Mouse (Mus musculus) B cell, adult 2 months (primary cell): ENCODE measurements around the gene Cdhr4.

Experiments
- DNase-seq, 2 experiments: peaks; one replicate each; pipeline ENCODE4 v3.0.0; 2022

Gene Cdhr4

GRCm38 (mm10) chr9:107992197-107992596 is at the start of gene Cdhr4:
Cdhr4 (plus strand) TSS chr9:107992497.
- DNase-seq: no peak

DNA sequence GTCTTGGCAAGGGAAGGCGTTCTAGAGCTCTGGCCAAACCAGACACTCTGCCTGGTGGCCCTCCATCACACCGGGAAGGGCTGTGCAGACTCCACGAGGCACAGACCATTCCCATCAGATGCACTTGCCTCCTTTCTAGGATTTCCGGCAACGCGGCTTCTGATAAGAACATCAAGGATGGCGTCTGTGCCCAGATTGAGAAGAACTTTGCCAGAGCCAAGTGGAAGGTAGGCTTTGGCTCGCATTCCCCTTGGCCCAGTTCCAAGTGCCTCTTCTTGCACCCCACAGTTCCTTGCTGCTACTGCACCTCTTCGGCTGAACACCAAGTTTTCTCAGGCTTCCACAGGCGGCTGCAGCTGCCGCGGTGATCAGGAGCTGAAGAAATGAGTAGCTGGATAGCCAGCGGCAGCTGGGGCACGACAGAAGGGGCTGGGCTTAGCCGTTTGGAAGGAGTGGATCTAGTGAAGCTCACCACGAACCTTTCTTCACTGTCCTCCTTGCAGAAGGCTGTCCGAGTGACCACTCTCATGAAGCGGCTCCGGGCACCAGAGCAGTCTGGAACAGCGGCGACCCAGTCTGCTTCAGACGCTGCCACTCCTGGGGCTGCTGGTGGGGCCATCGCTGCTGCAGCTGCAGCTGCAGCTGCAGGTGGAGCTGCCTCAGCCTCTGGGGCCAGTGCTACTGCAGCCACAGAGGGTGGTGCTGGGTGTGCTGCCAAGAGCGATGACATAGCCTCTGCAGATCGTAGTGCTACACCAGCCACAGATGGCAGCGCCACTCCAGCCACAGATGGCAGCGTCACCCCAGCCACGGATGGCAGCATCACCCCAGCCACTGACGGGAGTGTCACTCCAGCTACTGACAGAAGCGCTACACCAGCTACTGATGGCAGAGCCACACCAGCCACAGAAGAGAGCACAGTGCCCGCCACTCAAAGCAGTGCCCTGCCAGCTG is 44.8 kb upstream of the Cdhr4 start:
- DNase-seq: no peak

DNA sequence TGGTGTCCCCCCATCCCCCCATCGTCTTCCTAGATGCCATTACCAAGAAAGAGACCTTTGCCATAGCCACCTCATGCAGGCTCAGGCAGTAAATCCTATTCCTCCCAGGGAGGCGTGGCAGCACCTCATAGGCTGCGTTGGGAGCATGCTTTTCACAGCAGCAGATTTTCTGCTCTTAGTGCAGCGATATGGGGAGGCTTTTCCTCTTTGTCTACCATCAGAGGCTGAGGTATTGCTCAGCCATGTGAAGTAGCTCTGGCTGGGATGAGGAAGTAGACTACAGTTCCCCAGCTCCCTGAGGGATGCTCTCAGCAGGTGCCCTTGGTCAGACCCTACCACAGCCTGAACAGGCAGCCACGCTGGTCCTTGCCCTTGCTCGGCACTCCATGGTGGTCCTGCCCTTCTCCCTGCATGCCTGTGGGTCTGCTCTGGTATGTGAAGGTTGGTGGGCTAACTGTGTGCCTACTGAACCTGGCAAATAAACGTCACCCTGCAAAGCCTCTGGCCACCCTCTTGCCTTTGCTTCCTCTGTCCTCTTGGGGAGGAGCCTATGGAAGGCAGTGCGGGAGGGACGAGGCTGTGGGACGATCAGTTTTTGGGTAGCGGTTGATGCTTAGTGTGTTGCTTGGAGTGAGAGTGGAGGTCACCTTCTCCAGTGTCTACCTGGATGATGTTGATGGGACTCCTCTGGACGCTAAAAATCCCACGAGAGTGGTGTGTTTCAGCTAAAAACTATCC is 42.9 kb upstream of the Cdhr4 start:
- DNase-seq: peak in 1 of 2 experiments; percentile 12

GRCm38 (mm10) chr9:107949922-107950235 is 42.4 kb upstream of the Cdhr4 start, which contains the start of gene Traip:
Traip (plus strand) TSS chr9:107950136.
- no peak for DNase-seq

DNA sequence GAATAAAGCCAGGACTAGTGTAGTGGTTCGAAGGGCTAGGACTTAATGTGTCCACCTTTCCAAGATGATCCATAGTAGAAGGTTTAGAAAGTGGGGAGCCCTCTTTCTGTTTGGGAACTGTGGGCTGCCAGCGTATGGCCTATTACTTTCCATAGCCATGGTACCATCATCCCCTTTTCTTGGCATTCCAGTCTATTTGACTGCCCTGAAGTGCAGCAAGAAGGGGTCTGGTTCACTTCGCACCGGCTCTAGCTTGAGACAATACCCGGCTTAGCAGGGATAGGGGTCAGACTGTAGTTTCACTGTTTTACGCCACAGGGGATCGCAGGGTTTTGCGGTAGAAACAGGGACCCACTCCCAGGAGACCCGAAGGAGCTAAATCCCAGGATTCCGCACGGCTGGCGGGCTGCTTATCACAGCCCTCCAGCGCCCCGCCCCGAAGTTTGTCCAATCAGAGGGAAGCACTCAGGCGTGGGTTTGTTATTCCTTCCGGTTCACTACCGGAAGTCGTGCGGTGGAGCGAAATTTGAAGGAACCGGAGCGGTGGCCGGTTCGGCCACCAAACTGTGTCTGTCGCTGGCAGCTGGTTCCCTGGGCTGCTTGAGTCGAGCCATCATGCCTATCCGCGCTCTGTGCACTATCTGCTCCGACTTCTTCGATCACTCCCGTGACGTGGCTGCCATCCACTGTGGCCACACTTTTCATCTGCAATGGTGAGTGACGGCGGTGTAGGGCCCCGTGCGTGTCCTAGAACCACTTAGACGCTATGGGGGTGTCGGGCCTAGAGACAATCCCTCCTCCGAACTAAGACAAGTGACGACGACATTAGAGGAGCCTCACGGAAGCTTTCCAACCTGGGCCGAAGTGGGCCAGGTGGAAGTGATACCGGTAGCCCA is 41.6 kb upstream of the Cdhr4 start:
- DNase-seq: peak; percentile 85 to 86

GRCm38 (mm10) chr9:107955613-107956289 is 36.5 kb upstream of the Cdhr4 start:
- no peak for DNase-seq

- DNase-seq: no peak
These were observed 35.2 kb upstream of the Cdhr4 start for GRCm38 (mm10) chr9:107957141-107957540.

DNA sequence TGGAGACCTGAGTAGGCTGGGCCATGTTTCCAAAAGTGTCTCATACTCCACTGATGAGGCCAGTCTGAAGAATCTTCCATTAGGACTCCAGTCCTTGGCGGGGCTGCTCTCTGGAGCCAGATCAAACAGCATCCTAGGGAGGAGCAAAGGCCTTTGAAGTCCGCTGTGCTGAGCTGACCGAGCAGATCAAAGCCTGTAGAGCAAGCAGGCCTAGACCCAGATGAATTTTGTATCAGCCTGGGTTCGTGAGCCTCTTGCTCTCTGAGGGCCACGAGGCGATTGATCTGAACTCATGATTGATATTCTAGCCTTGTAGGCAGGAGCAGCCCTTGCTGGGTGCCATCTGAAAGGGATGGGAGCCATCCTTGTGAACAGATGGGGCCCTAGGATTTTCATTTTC is 32.4 kb upstream of the Cdhr4 start:
- no peak for DNase-seq

GRCm38 (mm10) chr9:107960928-107961327 is 31.4 kb upstream of the Cdhr4 start:
- peak; percentile 32 to 42 for DNase-seq

DNA sequence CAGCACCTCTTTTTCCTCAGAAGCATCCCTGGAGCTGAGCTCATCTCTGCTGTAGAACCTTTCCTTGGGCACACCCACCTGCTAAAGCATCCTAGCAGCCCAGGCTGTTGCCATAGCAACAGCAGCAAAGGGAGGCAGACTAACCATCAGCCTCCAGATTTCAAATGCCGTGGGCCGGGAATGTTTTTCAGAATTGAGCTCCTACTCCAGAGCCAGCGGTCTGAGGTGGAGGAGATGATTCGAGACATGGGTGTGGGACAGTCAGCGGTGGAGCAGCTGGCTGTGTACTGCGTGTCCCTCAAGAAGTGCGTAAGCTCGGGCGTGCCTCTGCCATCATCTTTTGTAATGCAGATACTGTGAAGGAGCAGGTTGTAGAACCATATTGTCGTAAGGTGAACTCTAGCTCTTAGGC is 30.9 kb upstream of the Cdhr4 start:
- DNase-seq: no peak

GRCm38 (mm10) chr9:107961881-107962280 is 30.4 kb upstream of the Cdhr4 start:
- no peak for DNase-seq

- DNase-seq: no peak
These were observed 29.4 kb upstream of the Cdhr4 start for GRCm38 (mm10) chr9:107962916-107963315.

DNA sequence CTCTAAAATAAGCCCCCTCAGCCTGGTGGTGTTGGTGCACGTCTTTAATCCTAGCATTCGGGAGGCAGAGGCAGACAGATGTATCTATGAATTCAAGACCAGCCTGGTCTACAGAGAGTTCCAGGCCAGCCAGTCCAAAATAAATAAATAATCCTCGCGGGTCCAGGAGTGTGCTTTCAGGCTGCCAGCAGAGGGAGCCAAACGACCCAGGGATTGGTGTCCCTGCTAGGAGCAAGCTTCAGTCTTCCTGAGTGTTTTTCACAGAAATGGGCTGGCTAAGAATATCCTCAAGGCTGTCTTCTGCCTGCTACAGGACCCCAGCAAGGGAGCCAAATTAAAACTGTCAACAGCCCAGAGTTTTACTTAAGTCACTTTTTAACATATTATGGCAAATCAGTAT is 28.6 kb upstream of the Cdhr4 start:
- DNase-seq: peak; percentile 80 to 81

- no peak for DNase-seq
These were observed 27.6 kb upstream of the Cdhr4 start for GRCm38 (mm10) chr9:107964681-107965080.

DNA sequence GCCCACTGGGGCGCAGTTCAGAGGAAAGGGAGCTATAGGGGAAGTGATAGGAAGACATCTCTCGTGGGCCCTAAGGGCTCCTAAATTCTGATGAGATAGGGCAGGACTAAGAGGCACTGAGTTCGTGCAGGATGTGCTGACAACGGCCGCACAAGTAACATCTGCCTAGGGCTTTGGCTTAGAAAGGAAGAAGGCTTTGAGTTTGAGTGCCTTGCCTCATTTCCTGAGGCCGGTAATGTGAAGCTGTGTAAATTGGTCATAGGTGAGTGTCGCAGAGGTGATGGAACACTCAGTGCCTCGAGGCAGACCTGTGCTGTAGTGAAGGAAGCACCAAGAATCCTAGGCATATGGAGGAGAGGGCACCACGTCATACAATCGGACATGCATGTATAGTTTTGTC is 25.6 kb upstream of the Cdhr4 start:
- DNase-seq: no peak

DNA sequence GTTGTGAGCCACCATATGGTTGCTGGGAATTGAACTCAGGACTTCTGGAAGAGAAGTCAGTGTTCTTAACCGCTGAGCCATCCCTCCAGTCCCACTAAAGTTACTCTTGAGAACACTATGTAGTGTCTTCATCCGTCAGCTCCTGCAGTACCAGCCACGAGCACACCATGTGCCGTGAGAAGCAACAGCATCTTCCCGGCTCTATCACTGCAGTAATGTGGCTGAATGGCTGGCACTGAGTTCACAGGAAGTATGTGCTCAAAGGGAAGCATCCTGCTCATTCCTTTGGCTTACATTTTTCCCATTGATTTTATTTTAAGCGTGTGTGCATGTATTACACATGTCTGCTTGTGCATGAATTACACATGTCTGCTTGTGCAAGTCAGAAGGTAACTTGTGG is 24.9 kb upstream of the Cdhr4 start:
- no peak for DNase-seq

- no peak for DNase-seq
These were observed 23.8 kb upstream of the Cdhr4 start for GRCm38 (mm10) chr9:107968531-107968930.

- DNase-seq: no peak
These were observed 22.0 kb upstream of the Cdhr4 start for GRCm38 (mm10) chr9:107970311-107970710.

DNA sequence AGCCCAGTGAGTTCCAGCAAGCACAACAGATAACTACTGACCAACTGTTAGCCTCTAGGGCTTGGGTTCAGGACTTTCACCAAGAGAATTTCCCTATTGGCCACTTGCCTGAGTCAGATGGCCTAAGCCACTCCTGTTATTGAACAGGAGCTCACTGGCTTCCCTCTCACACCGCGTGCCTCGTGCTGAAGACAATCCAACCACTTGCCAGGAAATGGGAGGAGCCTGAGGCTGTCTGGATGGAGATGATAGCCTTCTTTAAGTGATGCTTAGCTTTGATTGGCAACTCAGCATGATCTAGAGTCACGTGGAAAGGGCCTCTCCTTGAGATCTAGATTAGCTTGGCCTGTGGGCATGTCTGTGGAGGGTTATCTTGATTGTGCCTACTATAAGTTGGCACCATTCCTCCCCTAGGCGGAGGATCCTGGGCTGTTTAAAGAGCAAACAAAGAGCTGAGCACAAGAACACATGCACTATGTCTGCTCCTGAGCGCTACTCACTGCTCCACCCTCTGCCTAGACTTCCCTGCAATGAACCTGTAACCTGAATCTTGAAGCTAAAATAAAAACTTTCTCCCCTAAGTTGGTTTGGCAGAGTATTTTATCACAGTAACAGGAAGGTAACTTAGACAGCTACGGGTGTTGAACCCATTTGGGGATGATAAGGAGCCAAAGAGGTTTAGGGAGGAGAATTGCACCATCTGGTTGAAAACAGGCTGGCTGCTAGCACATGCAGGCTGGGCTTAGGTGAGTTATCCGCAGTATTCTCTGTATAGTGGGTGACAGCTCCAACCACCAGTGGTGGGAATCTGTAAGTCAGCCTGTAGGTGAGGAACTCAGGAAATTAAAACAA is 20.4 kb upstream of the Cdhr4 start:
- DNase-seq: no peak

DNA sequence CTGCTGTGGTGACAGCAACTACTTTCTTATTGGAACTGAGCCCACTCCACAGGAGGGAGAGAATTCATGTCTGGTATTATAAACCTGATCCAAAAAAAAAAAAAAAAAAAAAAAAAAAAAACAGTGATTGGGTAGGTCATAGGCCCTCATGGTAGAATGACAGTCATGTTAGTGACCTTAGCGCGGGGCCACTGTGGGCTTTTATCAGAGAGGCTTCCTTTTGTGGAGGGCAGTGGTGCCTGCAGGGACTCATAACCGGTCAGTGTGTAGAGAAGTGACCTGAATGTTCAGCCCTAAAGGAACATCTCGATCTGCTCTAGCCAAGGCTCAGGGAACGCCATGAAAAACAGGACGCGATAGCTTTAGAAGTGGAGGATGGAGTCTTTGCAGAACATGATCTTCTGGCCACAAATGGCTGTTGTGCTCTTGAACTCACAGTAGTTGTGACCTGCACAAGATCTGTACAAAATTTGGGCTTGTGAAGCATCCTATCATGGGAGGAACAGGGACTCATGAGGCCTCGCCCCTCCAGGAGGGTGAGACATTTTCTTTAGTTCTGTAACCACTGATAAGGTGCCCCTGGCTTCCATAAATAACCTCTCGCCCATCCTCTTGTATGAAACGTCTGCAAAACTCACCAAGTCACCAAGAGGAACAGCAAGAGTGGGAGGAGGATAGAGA is 17.7 kb upstream of the Cdhr4 start:
- DNase-seq: peak; percentile 14 to 17
